Comparison of ENCODE assay signal across 29 mouse cellular contexts in the genomic region with DNA sequence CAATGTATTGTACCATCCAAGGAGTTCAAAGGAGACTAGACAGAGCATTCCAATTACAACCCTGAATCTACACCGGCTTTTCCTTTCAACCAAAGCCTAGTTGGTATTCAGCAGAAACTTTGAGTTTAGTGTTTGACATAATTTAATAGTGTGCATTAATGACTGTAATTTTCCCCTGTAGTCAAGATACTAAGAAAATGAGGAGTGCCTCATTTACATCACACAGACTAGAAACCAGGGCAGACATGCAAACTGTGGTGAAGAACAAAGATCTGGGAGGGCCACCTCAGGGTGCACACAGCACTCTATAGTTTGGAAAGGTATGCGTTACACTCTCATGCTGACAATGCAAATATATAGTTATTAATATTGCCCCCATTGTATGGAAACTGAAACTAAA.
"Had no signal": no experiment of that assay in that cellular context is flagged by ENCODE, and none has a peak within 500 bp of the region (broad histone marks: within the 10 kb centered on the region; RNA-seq: fewer than 3 reads in every experiment).

No protein-coding gene starts in this region.

- H3K4me2 ChIP-seq: heart, embryonic 12.5 days; hindbrain, embryonic 12.5 days; hindbrain, embryonic 14.5 days; intestine, embryonic 15.5 days; kidney, embryonic 15.5 days; limb, embryonic 13.5 days; limb, embryonic 15.5 days; liver, embryonic 12.5 days had no signal

- H3K4me1 ChIP-seq: heart, embryonic 10.5 days; hindbrain, embryonic 10.5 days; hindbrain, embryonic 12.5 days; intestine, embryonic 15.5 days; kidney, embryonic 15.5 days; limb, embryonic 13.5 days; limb, embryonic 15.5 days; liver, embryonic 12.5 days had no signal

- DNase-seq: gastrocnemius, adult 2 months; gastrocnemius, postnatal 10 days; gastrocnemius, postnatal 25 days; heart, adult 18-20 months; heart, postnatal 10 days; heart, postnatal 4 days; kidney, adult 18-20 months; kidney, adult 8-10 months; kidney, postnatal 14 days; kidney, postnatal 36 days; layer of hippocampus, adult 9-11 months; layer of hippocampus, postnatal 36 days; lung, adult 18-20 months had no signal

- ATAC-seq: hindbrain, embryonic 16.5 days; inflammation-experienced regulatory T-cells, adult 6 months; intestine, embryonic 15.5 days; intestine, postnatal 0 days; liver, embryonic 12.5 days had no signal

- H3K9me3 ChIP-seq: heart, embryonic 10.5 days; heart, embryonic 12.5 days; hindbrain, embryonic 10.5 days; hindbrain, embryonic 12.5 days; intestine, embryonic 15.5 days; kidney, embryonic 15.5 days; limb, embryonic 13.5 days; limb, embryonic 15.5 days; liver, embryonic 12.5 days had no signal

- H3K4me3 ChIP-seq: gastrocnemius, adult 2 months; heart, embryonic 10.5 days; heart, embryonic 12.5 days; hindbrain, embryonic 10.5 days; hindbrain, embryonic 12.5 days; intestine, embryonic 15.5 days; kidney, embryonic 15.5 days; left cerebral cortex, adult 2 months; limb, embryonic 13.5 days; limb, embryonic 15.5 days; liver, embryonic 12.5 days had no signal

- H3K27me3 ChIP-seq: heart, embryonic 12.5 days; hindbrain, embryonic 12.5 days; intestine, embryonic 15.5 days; kidney, embryonic 15.5 days; limb, embryonic 13.5 days; limb, embryonic 15.5 days; liver, embryonic 12.5 days had no signal

- H3K9ac ChIP-seq: heart, embryonic 12.5 days; hindbrain, embryonic 12.5 days; hindbrain, embryonic 14.5 days; intestine, embryonic 15.5 days; kidney, embryonic 15.5 days; limb, embryonic 13.5 days; limb, embryonic 15.5 days; liver, embryonic 12.5 days; liver, embryonic 14.5 days had no signal

- H3K36me3 ChIP-seq: heart, embryonic 10.5 days; heart, embryonic 12.5 days; hindbrain, embryonic 10.5 days; hindbrain, embryonic 12.5 days; intestine, embryonic 15.5 days; kidney, embryonic 15.5 days; limb, embryonic 13.5 days; limb, embryonic 15.5 days; liver, embryonic 12.5 days had no signal

- H3K27ac ChIP-seq: gastrocnemius, adult 2 months; heart, embryonic 10.5 days; hindbrain, embryonic 10.5 days; hindbrain, embryonic 12.5 days; hindbrain, embryonic 14.5 days; intestine, embryonic 15.5 days; kidney, embryonic 15.5 days; kidney, postnatal 0 days; left cerebral cortex, adult 2 months; limb, embryonic 13.5 days; limb, embryonic 15.5 days; liver, embryonic 12.5 days; liver, embryonic 14.5 days had no signal
